Mouse (Mus musculus): Measurements from ENCODE around the gene Bcr.
A peak's percentile ranks its signal among the peaks of the same experiment; 100 is the strongest.

Bcr gene

DNA sequence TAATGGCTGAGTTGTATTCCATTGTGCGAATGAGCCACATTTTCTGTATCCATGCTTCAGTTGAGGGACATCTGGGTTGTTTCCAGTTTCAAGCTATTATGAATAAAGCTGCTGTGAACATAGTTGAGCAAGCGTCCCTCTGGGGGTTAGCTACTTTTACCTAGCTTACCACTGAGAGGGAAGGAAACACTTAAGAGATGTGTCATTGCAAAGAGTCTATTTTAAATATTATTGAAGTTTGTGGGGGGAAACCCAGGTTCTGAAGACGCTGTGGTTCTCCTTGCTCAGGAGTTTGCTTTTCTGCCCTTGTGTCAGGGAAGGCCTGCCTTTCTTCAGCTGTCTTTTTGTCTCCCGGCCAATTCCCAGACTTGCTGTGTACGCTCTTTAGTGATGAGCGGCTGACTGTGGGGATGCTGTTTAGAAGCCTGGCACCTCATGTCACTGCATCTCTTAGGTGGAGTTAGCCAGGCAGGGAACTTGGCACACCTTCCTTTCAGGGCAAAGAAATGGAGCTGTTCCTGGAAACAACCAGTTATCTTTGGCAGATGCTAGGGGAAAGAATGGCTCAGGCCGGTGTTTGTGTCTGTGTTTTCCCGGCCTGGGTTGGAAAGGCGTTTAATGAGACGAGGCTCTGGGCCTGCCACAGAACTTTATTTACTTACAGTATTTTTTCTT is 31.2 kb downstream of the Bcr start:
- ATAC-seq (ENCODE audit: insufficient number of reproducible peaks, low FRiP score, low TSS enrichment), result peak; percentile 77

GRCm38 (mm10) chr10:75093252-75093987 is 33.0 kb downstream of the Bcr start:
- no peak for ATAC-seq (ENCODE audit: insufficient number of reproducible peaks, low FRiP score, low TSS enrichment)

DNA sequence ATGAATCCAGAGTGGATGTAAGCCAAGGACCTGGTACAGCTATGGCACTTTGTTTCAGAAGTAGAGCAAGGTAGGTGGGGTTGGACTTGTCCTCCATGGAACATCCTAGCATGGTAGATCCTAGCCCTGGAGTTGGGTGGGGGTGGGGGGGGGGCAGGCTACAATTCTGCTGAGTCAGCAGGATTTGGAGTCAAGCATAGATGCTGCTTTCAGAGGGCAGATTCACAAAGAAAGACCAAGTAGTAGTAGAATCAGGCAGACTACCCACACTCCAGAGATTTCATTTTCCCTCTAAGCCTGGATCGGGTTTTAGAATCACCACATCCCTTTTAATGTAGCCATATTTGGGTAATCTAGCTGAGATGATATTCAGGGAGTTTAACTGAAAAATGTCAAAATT is 33.9 kb downstream of the Bcr start:
- no peak for ATAC-seq (ENCODE audit: insufficient number of reproducible peaks, low FRiP score, low TSS enrichment)

GRCm38 (mm10) chr10:75095216-75095615 is 34.8 kb downstream of the Bcr start:
- ATAC-seq (ENCODE audit: insufficient number of reproducible peaks, low FRiP score, low TSS enrichment), result no peak

- ATAC-seq (ENCODE audit: insufficient number of reproducible peaks, low FRiP score, low TSS enrichment), result no peak
Measured at GRCm38 (mm10) chr10:75098446-75099183, 38.2 kb downstream of the Bcr start.

DNA sequence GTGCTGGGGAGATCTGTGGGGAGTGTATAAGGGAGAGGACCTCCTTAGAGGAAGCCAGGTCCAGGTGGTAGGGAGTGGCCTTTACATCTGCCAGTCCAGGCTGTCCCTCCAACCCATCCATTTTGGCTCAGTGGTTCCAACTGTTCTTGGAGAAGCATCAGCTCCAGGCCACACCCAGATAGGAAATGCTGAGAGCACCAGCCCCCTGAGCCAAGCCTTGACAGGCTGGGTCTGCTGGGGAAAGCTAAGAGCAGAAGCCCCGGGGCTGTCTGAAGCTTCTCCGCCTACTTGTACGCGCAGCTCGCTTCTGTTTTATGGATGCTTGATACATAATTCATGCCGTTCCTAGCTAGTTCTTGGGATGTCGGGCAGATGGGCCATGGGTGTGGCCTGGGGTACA is 39.9 kb downstream of the Bcr start:
- ATAC-seq (ENCODE audit: insufficient number of reproducible peaks, low FRiP score, low TSS enrichment), result peak; percentile 60

DNA sequence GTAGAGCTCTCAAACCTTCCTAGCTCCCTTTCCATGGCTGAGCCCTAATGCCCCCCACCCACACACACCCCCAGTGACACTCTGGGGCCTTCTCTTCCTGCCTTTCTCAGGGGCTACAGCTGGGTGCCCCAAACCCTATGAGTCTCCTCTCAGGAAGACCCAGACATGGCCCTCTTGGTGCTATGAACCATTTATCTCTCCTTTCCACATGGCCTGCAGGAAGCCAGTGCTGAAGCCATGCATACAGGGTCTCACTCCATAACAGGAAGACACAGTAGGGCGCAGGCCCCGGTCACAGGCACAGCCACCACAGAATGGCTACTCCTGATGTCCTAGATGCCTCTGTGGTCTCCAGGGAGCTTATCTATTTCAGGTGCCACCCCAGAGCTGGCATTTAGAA is 43.1 kb downstream of the Bcr start:
- no peak for ATAC-seq (ENCODE audit: insufficient number of reproducible peaks, low FRiP score, low TSS enrichment)

DNA sequence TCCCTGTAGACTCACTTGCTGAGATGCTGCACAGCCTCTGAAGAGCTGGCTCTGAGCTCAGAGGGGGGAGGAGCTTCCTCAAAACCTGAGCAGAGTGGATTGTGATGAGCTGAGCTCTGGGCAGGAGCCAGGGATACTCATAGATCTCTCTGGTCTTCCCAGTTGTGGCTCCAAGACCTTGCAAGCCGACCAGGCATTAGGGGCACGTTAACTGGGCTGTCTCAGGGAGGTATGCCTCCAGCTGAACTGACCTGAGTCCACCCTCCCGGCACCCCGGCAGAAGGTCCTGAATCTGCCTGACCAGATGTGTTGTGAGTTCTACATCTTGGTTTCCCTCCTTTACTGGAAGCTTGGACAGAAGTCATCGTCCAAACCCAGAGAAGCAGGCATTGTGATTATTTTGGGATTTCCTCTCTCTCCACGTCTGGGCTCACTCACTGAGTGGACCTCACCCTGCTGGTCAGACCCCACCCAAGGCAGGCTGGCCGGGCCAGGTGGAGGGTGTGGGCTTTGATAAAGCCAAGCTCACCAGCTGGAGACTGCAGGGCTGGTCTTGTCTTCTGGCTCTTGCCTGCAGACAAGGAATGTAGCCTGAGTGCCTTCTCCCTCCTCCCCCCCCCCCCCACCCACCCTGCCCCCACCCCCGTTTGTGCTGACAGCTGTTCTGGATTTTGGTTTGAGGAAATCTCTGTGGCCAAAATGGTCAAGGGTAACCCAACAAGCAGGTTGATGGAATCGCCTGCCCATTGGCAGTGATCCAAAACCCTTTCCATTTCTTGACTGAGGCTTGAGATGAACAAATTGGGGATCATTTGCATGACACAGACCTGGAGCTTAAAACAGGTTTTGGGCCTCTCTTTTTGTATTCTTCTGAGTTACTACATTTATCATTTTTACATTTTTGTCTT is 44.1 kb downstream of the Bcr start:
- ATAC-seq (ENCODE audit: insufficient number of reproducible peaks, low FRiP score, low TSS enrichment), result no peak

GRCm38 (mm10) chr10:75105099-75105461 is 44.7 kb downstream of the Bcr start:
- ATAC-seq (ENCODE audit: insufficient number of reproducible peaks, low FRiP score, low TSS enrichment), result no peak

- no peak for ATAC-seq (ENCODE audit: insufficient number of reproducible peaks, low FRiP score, low TSS enrichment)
Measured at GRCm38 (mm10) chr10:75105687-75106086, 45.3 kb downstream of the Bcr start.

GRCm38 (mm10) chr10:75106940-75107381 is 46.6 kb downstream of the Bcr start:
- ATAC-seq (ENCODE audit: insufficient number of reproducible peaks, low FRiP score, low TSS enrichment), result no peak

- ATAC-seq (ENCODE audit: insufficient number of reproducible peaks, low FRiP score, low TSS enrichment), result no peak
Measured at GRCm38 (mm10) chr10:75108092-75108491, 47.7 kb downstream of the Bcr start.

DNA sequence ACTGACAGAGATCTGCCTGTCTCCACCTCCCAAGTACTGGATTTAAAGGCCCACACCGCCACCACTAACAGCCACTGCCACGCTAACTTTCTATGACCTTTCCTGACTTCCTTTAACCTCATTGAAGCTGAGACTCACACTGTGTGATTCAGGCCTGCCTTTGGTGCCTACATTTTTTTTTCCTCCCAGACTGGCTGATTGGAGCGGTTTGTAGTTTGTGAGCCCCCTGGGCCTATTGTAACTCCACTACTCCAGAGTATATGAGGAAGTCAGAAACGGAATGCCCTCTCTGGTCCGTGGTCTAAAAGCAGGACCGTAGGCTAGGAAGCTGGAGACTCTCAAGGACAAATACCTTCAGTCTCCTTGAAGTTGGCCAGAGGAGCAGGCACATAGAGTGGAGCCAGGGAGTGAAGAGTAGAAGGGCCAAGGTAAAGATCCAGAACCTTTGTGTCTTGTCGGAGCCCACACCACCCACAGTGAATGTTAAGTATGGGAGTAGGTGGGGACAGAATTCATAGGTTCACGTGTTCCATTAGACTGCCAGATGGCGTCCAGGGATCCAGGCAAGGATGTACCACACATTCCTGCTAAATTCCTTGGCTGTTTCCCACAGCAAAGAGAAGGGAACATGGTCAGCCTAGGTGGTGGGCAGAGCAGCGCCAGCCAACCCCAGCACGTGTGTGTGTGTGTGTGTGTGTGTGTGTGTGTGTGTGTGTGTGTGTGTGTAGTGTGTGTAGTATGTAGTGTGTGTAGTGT is 51.2 kb downstream of the Bcr start:
- no peak for ATAC-seq (ENCODE audit: insufficient number of reproducible peaks, low FRiP score, low TSS enrichment)

GRCm38 (mm10) chr10:75112405-75112804 is 52.0 kb downstream of the Bcr start:
- no peak for ATAC-seq (ENCODE audit: insufficient number of reproducible peaks, low FRiP score, low TSS enrichment)

GRCm38 (mm10) chr10:75113620-75114019 is 53.2 kb downstream of the Bcr start:
- 0 out of 2 replicates have a peak, but pooled peaks have one; percentile 21 for ATAC-seq (ENCODE audit: insufficient number of reproducible peaks, low FRiP score, low TSS enrichment)

- ATAC-seq (ENCODE audit: insufficient number of reproducible peaks, low FRiP score, low TSS enrichment), result no peak
Measured at GRCm38 (mm10) chr10:75115240-75115639, 54.8 kb downstream of the Bcr start.

GRCm38 (mm10) chr10:75116842-75117457 is 56.6 kb downstream of the Bcr start:
- no peak for ATAC-seq (ENCODE audit: insufficient number of reproducible peaks, low FRiP score, low TSS enrichment)

DNA sequence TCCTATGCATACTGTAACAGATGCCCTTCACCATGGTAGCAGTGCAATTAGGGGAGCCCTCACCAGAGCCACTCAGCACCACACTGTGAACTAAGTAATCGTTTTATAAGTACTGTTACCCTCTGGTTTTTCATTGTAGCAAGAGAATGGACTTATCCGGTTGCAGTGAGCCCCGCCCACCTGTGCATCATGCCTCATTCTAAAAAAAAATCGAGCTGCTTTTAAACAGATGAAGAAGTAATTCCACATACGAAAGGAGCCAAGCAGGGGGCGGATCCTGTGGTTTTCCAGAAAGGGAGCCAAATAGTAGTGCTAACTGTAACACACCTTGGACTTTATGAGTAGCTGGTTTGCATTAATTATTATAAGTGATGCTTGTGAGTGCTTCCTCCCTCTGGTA is 58.1 kb downstream of the Bcr start:
- ATAC-seq (ENCODE audit: insufficient number of reproducible peaks, low FRiP score, low TSS enrichment), result no peak

GRCm38 (mm10) chr10:75119396-75119795 is 59.0 kb downstream of the Bcr start:
- ATAC-seq (ENCODE audit: insufficient number of reproducible peaks, low FRiP score, low TSS enrichment), result no peak

All from cerebellum, adult (tissue).